Mouse (Mus musculus): Measurements from ENCODE around the gene Snapc3.
"Not testable (repeated sequence)": the region's sequence is repeated elsewhere in the genome, so short reads cannot be mapped to it uniquely, and the experiment has no call there.

Snapc3 gene

GRCm38 (mm10) chr4:83417820-83418186 lies 279 bp downstream of the Snapc3 start:
- no peak for DNase-seq (ENCODE audit: low read depth, low spot score)

- no peak for DNase-seq (ENCODE audit: low read depth, low spot score)
Measured at GRCm38 (mm10) chr4:83418781-83419180, 1.3 kb downstream of the Snapc3 start.

GRCm38 (mm10) chr4:83423641-83424040 lies 6.1 kb downstream of the Snapc3 start:
- peak; percentile 76 for DNase-seq (ENCODE audit: low read depth, low spot score)

- no peak for DNase-seq (ENCODE audit: low read depth, low spot score)
Measured at GRCm38 (mm10) chr4:83425119-83425518, 7.6 kb downstream of the Snapc3 start.

GRCm38 (mm10) chr4:83427141-83427540 lies 9.6 kb downstream of the Snapc3 start:
- no peak for DNase-seq (ENCODE audit: low read depth, low spot score)

- DNase-seq (ENCODE audit: low read depth, low spot score): no peak
Measured at GRCm38 (mm10) chr4:83427696-83428095, 10.2 kb downstream of the Snapc3 start.

- no peak for DNase-seq (ENCODE audit: low read depth, low spot score)
Measured at GRCm38 (mm10) chr4:83428845-83429244, 11.3 kb downstream of the Snapc3 start.

GRCm38 (mm10) chr4:83431950-83432349 lies 14.4 kb downstream of the Snapc3 start:
- DNase-seq (ENCODE audit: low read depth, low spot score): peak; percentile 61

- DNase-seq (ENCODE audit: low read depth, low spot score): no peak
Measured at GRCm38 (mm10) chr4:83432901-83433300, 15.4 kb downstream of the Snapc3 start.

GRCm38 (mm10) chr4:83436375-83436774 lies 18.9 kb downstream of the Snapc3 start:
- no peak for DNase-seq (ENCODE audit: low read depth, low spot score)

GRCm38 (mm10) chr4:83438116-83438515 lies 20.6 kb downstream of the Snapc3 start:
- peak; percentile 62 for DNase-seq (ENCODE audit: low read depth, low spot score)

GRCm38 (mm10) chr4:83439045-83439444 lies 21.5 kb downstream of the Snapc3 start:
- peak; percentile 23 for DNase-seq (ENCODE audit: low read depth, low spot score)

- peak; percentile 39 for DNase-seq (ENCODE audit: low read depth, low spot score)
Measured at GRCm38 (mm10) chr4:83441050-83441449, 23.5 kb downstream of the Snapc3 start.

GRCm38 (mm10) chr4:83450785-83451184 lies 33.3 kb downstream of the Snapc3 start:
- no peak for DNase-seq (ENCODE audit: low read depth, low spot score)

- DNase-seq (ENCODE audit: low read depth, low spot score): no peak
Measured at GRCm38 (mm10) chr4:83460106-83460505, 42.6 kb downstream of the Snapc3 start.

- DNase-seq (ENCODE audit: low read depth, low spot score): no peak
Measured at GRCm38 (mm10) chr4:83464827-83465226, 47.3 kb downstream of the Snapc3 start.

- peak; percentile 92 for DNase-seq (ENCODE audit: low read depth, low spot score)
Measured at GRCm38 (mm10) chr4:83467615-83468014, 50.1 kb downstream of the Snapc3 start.

- DNase-seq (ENCODE audit: low read depth, low spot score): no peak
Measured at GRCm38 (mm10) chr4:83468208-83468607, 50.7 kb downstream of the Snapc3 start.

- DNase-seq (ENCODE audit: low read depth, low spot score): no peak
Measured at GRCm38 (mm10) chr4:83485250-83485649, 67.7 kb downstream of the Snapc3 start.

GRCm38 (mm10) chr4:83485735-83486116 lies 68.2 kb downstream of the Snapc3 start:
- peak; percentile 96 for DNase-seq (ENCODE audit: low read depth, low spot score)

GRCm38 (mm10) chr4:83486117-83486901 lies 68.8 kb downstream of the Snapc3 start, which contains the start of gene Psip1:
TSS of gene Psip1 (minus strand) at chr4:83486459.
- DNase-seq (ENCODE audit: low read depth, low spot score): peak; percentile 96

- no peak for DNase-seq (ENCODE audit: low read depth, low spot score)
Measured at GRCm38 (mm10) chr4:83489121-83489520, 71.6 kb downstream of the Snapc3 start.

- DNase-seq (ENCODE audit: low read depth, low spot score): no peak
Measured at GRCm38 (mm10) chr4:83493112-83493511, 75.6 kb downstream of the Snapc3 start.

- not testable (repeated sequence) for DNase-seq (ENCODE audit: low read depth, low spot score)
Measured at GRCm38 (mm10) chr4:83497013-83497412, 79.5 kb downstream of the Snapc3 start.

Data from brain, adult 2 months (tissue).